Mouse (Mus musculus) MEL (cell line): ENCODE measurements around the gene Tubg2. TPM values are rescaled to one million over a fixed set of nuclear protein-coding genes. Genes with fewer than 3 reads are reported as not detected.
A peak's percentile ranks its signal among the peaks of the same experiment; 100 is the strongest.

Experiments
- DNase-seq: peaks from one replicate; pipeline ENCODE4 v3.0.0; 2011; ENCODE audit warnings: low read depth, low spot score
- H3K27ac ChIP-seq: 2 replicates; pipeline ENCODE4 v1.5.1; 2012; ENCODE audit warnings: low read depth, mild to moderate bottlenecking, control low read depth, low read length, moderate library complexity; ENCODE audit not compliant: control insufficient read depth
- H3K27me3 ChIP-seq, 2 experiments: fragments of 150-350 bp in 1 of 2; sonication (generic) in 1 of 2; 2 replicates each; pipeline ENCODE4 v1.6.1; 2012; ENCODE audit warnings: low read length in 2 of 2, mild to moderate bottlenecking in 2 of 2, improper control_type of control experiment in 1 of 2, moderate library complexity in 1 of 2; ENCODE audit not compliant: insufficient read depth in 2 of 2, control insufficient read depth in 1 of 2
- H3K36me3 ChIP-seq, 2 experiments: 2 replicates each; pipeline ENCODE4 v1.6.1; 2012 to 2014; ENCODE audit warnings: low read length in 2 of 2, improper control_type of control experiment in 1 of 2, inconsistent platforms in 1 of 2, mild to moderate bottlenecking in 1 of 2; ENCODE audit not compliant: insufficient read depth in 2 of 2, control insufficient read depth in 1 of 2
- H3K4me1 ChIP-seq, 2 experiments: fragments of 150-350 bp in 1 of 2; sonication (generic) in 1 of 2; 2 replicates each; pipeline ENCODE4 v1.6.1; 2012; ENCODE audit warnings: low read length in 2 of 2, improper control_type of control experiment in 1 of 2, mild to moderate bottlenecking in 1 of 2; ENCODE audit not compliant: insufficient read depth in 2 of 2, control insufficient read depth in 1 of 2
- H3K4me3 ChIP-seq, 2 experiments: fragments of 150-350 bp in 1 of 2; sonication (generic) in 1 of 2; 2 replicates each; pipeline ENCODE4 v1.5.1; 2012; ENCODE audit warnings: low read depth in 2 of 2, low read length in 2 of 2, mild to moderate bottlenecking in 2 of 2, moderate library complexity in 2 of 2, control low read depth in 1 of 2, improper control_type of control experiment in 1 of 2; ENCODE audit not compliant: control insufficient read depth in 1 of 2, insufficient read depth in 1 of 2
- H3K79me2 ChIP-seq: 2 replicates; pipeline ENCODE4 v1.6.1; 2012; ENCODE audit warnings: mild to moderate bottlenecking, low read length, moderate library complexity; ENCODE audit not compliant: control insufficient read depth, poor library complexity, insufficient read depth
- H3K9ac ChIP-seq: 2 replicates; pipeline ENCODE4 v1.6.1; 2012; ENCODE audit warnings: low read depth, mild to moderate bottlenecking, control low read depth, low read length, moderate library complexity; ENCODE audit not compliant: control insufficient read depth, poor library complexity, severe bottlenecking
- H3K9me3 ChIP-seq: fragments of 150-350 bp; sonication (generic); replicated peaks from 2 replicates; pipeline ENCODE4 v1.6.1; 2012; ENCODE audit warnings: mild to moderate bottlenecking, low read length, improper control_type of control experiment, moderate library complexity; ENCODE audit not compliant: insufficient read depth
- BHLHE40 ChIP-seq: IDR thresholded peaks from 2 replicates; pipeline ENCODE4 v1.6.1; 2012; ENCODE audit warnings: low read depth, mild to moderate bottlenecking, inconsistent platforms, low read length, improper control_type of control experiment, borderline replicate concordance
- CHD2 ChIP-seq: IDR thresholded peaks from 2 replicates; pipeline ENCODE4 v1.6.1; 2011; ENCODE audit warnings: low read length, improper control_type of control experiment
- EP300 ChIP-seq, 2 experiments: IDR thresholded peaks; 2 replicates each; pipeline ENCODE4 v1.6.1; 2011; ENCODE audit warnings: improper control_type of control experiment in 2 of 2, low read length in 2 of 2, low read depth in 1 of 2, mild to moderate bottlenecking in 1 of 2
- ETS1 ChIP-seq: IDR thresholded peaks from 2 replicates; pipeline ENCODE4 v1.6.1; 2012; ENCODE audit warnings: low read depth, mild to moderate bottlenecking, inconsistent platforms, low read length, improper control_type of control experiment, moderate library complexity
- GABPA ChIP-seq: IDR thresholded peaks from 2 replicates; pipeline ENCODE4 v1.6.1; 2012; ENCODE audit warnings: low read depth, mild to moderate bottlenecking, inconsistent platforms, low read length, improper control_type of control experiment, moderate library complexity
- GATA1 ChIP-seq: IDR thresholded peaks from 2 replicates; pipeline ENCODE4 v1.6.1; 2011; ENCODE audit warnings: low read depth, low read length, improper control_type of control experiment
- MAFK ChIP-seq: IDR thresholded peaks from 2 replicates; pipeline ENCODE4 v1.6.1; 2011; ENCODE audit warnings: low read depth, mild to moderate bottlenecking, low read length, improper control_type of control experiment, borderline replicate concordance
- MAZ ChIP-seq: IDR thresholded peaks from 2 replicates; pipeline ENCODE4 v1.6.1; 2012; ENCODE audit warnings: low read depth, mild to moderate bottlenecking, inconsistent platforms, low read length, improper control_type of control experiment
- MXI1 ChIP-seq: IDR thresholded peaks from 2 replicates; pipeline ENCODE4 v1.6.1; 2011; ENCODE audit warnings: mild to moderate bottlenecking, low read depth, low read length, improper control_type of control experiment
- NELFE ChIP-seq: IDR thresholded peaks from 2 replicates; pipeline ENCODE4 v1.6.1; 2011; ENCODE audit warnings: low read depth, low read length, improper control_type of control experiment
- NRF1 ChIP-seq: IDR thresholded peaks from 2 replicates; pipeline ENCODE4 v1.6.1; 2014; ENCODE audit warnings: low read depth, mild to moderate bottlenecking, inconsistent platforms, low read length, improper control_type of control experiment, moderate library complexity; ENCODE audit not compliant: poor library complexity, insufficient read depth, severe bottlenecking
- POLR2A ChIP-seq, 2 experiments: IDR thresholded peaks; 2 replicates each; pipeline ENCODE4 v1.6.1; 2011 to 2012; ENCODE audit warnings: low read length in 2 of 2, mild to moderate bottlenecking in 2 of 2, control low read depth in 1 of 2, improper control_type of control experiment in 1 of 2, low read depth in 1 of 2, moderate library complexity in 1 of 2; ENCODE audit not compliant: control insufficient read depth in 1 of 2, insufficient read depth in 1 of 2, poor library complexity in 1 of 2
- RAD21 ChIP-seq: IDR thresholded peaks from 2 replicates; pipeline ENCODE4 v1.6.1; 2011; ENCODE audit warnings: mild to moderate bottlenecking, low read depth, low read length, improper control_type of control experiment
- SIN3A ChIP-seq: IDR thresholded peaks from 2 replicates; pipeline ENCODE4 v1.6.1; 2012; ENCODE audit warnings: low read length, improper control_type of control experiment, inconsistent platforms
- SMC3 ChIP-seq: IDR thresholded peaks from 2 replicates; pipeline ENCODE4 v1.6.1; 2011; ENCODE audit warnings: low read depth, low read length, improper control_type of control experiment
- TCF12 ChIP-seq: IDR thresholded peaks from 2 replicates; pipeline ENCODE4 v1.6.1; 2014; ENCODE audit warnings: low read depth, mild to moderate bottlenecking, inconsistent platforms, low read length, improper control_type of control experiment, moderate library complexity
- USF1 ChIP-seq: IDR thresholded peaks from 2 replicates; pipeline ENCODE4 v1.6.1; 2014; ENCODE audit warnings: low read depth, mild to moderate bottlenecking, inconsistent platforms, low read length, improper control_type of control experiment, moderate library complexity
- ZC3H11A ChIP-seq: IDR thresholded peaks from 2 replicates; pipeline ENCODE4 v1.6.1; 2012; ENCODE audit warnings: low read depth, mild to moderate bottlenecking, inconsistent platforms, low read length, improper control_type of control experiment
- ZKSCAN1 ChIP-seq: IDR thresholded peaks from 2 replicates; pipeline ENCODE4 v1.6.1; 2012; ENCODE audit warnings: low read depth, mild to moderate bottlenecking, inconsistent platforms, low read length, improper control_type of control experiment, moderate library complexity
- ZMIZ1 ChIP-seq: IDR thresholded peaks from 2 replicates; pipeline ENCODE4 v1.6.1; 2012; ENCODE audit warnings: low read depth, mild to moderate bottlenecking, inconsistent platforms, low read length, improper control_type of control experiment, moderate library complexity
- polyA plus RNA-seq, 2 experiments: library from polyadenylated mRNA; stranded (reverse) in 1 of 2; unstranded in 1 of 2; fragments of >175 nt in 1 of 2; fragments of >200 nt in 1 of 2; gene quantifications; 2 replicates each; pipeline versions ENCODE4 v1.2.1 to v1.2.4; 2012; ENCODE audit warnings: low replicate concordance in 2 of 2, low read depth in 1 of 2; ENCODE audit not compliant: insufficient read length in 2 of 2, insufficient read depth in 1 of 2, missing spikeins in 1 of 2
- total RNA-seq: library from RNA; depleted of rRNA; stranded (reverse); fragments of 300-350 nt; gene quantifications from 2 replicates; pipeline ENCODE4 v1.2.3, GENCODE M21; 2012

Gene Tubg2
- total and polyA plus RNA-seq, 3 experiments, result not detected

DNA sequence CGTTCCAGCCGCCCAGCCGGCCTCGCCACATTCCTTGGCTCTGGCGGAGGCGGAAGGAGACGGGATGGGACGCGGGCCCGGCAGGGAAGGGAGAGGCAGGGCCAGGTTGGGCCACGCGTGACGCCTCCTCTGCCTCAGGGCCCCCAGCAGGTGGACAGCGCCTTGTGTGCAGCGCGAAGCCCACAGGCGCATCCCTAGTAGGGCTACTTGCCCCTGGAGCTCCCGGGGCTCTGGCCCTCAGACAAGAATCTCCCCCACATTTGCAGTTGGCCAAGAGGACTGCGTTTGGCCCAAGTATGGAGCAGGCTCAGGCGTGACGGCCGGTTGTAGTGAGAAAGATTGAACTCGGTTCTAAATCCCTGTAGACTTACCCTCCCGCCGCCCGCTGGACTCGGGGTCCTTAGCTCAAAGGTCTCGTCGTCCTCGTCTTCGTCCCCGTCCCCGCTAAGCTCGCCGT, 14.7 kb downstream of the Tubg2 start, which contains the start of gene Cntnap1:
Gene Cntnap1, plus strand, starts transcription at position 170 of the 457 bp plus-strand sequence.
- no peak for DNase-seq
- Histone ChIP-seq H3K9ac (peak within 1 kb of the TSS; percentile 77), H3K79me2 (no peaks in the 10 kb centered on the region; the same call in 1 of the 2 replicates), H3K4me3 (peak within 1 kb of the TSS; percentile 79 to 87), H3K27me3 (peaks cover 0 to 4% of the 10 kb centered on the region in 2 experiments; a peak in 2 of 4 replicates), H3K4me1 (peaks cover 0 to 19% of the 10 kb centered on the region in 2 experiments; a peak in 2 of 4 replicates), H3K36me3 (peaks cover 0 to 6% of the 10 kb centered on the region in 2 experiments; a peak in 2 of 4 replicates), H3K27ac (no peak within 1 kb of the TSS), H3K9me3 (no peaks in the 10 kb centered on the region)
- no peak for TF ChIP-seq EP300 (IDR thresholded peaks at IDR 0.05; ENCODE audit: low read depth in 1 of 2, low read length in 2 of 2)
- 0 out of 4 replicates have a peak, but pooled peaks of 1 of the 2 experiments have one; percentile 14 for TF ChIP-seq POLR2A (IDR thresholded peaks at IDR 0.05; ENCODE audit: control insufficient read depth in 1 of 2, insufficient read depth in 1 of 2, low read depth in 1 of 2, low read length in 2 of 2, poor library complexity in 1 of 2)
- TF ChIP-seq TCF12, result no peak
- no peak for TF ChIP-seq BHLHE40
- no peak for TF ChIP-seq SMC3

DNA sequence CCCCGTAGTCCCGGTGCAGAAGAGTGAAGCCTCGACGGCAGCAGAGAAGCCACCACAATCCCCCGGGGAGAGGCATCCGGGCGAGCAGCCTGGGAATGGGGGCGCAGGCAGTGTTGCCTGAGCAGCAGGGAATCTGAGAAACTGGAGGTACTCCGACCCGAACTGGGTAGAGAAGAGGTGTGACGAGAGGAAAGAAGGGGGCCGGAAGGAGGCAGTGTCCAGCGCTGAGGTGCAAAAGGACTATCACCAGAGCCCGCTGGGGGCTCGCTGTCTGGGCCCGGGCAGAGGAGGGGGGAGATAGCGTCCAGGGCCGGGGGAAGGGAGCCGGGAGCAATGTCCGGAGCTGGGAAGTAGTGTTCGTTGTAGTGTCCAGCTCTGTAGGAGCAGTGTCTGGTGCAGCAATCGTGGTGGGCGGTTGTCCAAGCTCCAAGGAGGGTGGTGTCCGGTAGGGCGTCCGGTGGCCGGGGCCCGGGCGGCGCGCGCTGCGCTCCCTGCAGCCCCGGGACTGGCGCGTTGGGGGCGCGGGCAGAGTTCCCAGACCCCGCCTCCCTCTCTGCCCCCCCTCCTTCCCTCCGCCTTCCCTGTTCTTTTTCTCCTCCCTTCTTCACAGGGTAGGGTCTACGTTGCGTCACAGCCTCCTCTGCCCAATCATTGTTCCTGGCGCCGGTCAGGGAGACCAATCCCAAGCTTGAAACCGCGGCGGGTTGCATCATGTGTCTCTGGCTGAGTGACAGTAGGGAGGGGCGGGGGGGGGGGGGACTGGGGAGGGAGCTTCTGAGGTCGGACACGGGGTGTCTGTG, 15.3 kb downstream of the Tubg2 start, which contains the start of gene Plekhh3:
Gene Plekhh3, minus strand, starts transcription at position 541 of the 800 bp plus-strand sequence.
- Histone ChIP-seq H3K27me3 (peaks cover 0 to 4% of the 10 kb centered on the region in 2 experiments; a peak in 2 of 4 replicates), H3K4me3 (peak within 1 kb of the TSS; percentile 79 to 87), H3K4me1 (peaks cover 0 to 19% of the 10 kb centered on the region in 2 experiments; a peak in 2 of 4 replicates)
- TF ChIP-seq ZMIZ1 (no peak), ZKSCAN1 (no peak), SMC3 (no peak), RAD21 (no peak), POLR2A (IDR thresholded peaks at IDR 0.05; ENCODE audit: control insufficient read depth in 1 of 2, insufficient read depth in 1 of 2, low read depth in 1 of 2, low read length in 2 of 2, poor library complexity in 1 of 2) (peak; percentile 43 to 53; a peak in 1 of 4 replicates), GABPA (no peak), NELFE (no peak), CHD2 (no peak), MAFK (no peak), GATA1 (no peak), MAZ (peak; percentile 99), SIN3A (no peak; the same call in 1 of the 2 replicates), NRF1 (peak; percentile 8; the same call in 1 of the 2 replicates), TCF12 (0 out of 2 replicates have a peak, but pooled peaks have one; percentile 22), EP300 (IDR thresholded peaks at IDR 0.05; ENCODE audit: low read depth in 1 of 2, low read length in 2 of 2) (0 out of 4 replicates have a peak, but pooled peaks of 1 of the 2 experiments have one; percentile 4), MXI1 (0 out of 2 replicates have a peak, but pooled peaks have one; percentile 20), USF1 (peak; percentile 86), ZC3H11A (no peak), ETS1 (peak; percentile 31; the same call in 1 of the 2 replicates)
- TF ChIP-seq, all 39 proteins: peak for 8
- peak within 1 kb of the TSS; percentile 77 for H3K9ac ChIP-seq
- no peaks in the 10 kb centered on the region; the same call in 1 of the 2 replicates for H3K79me2 ChIP-seq
- DNase-seq, result peak; percentile 100
- no peaks in the 10 kb centered on the region for H3K9me3 ChIP-seq
- peaks cover 0 to 6% of the 10 kb centered on the region in 2 experiments; a peak in 2 of 4 replicates for H3K36me3 ChIP-seq
- no peak within 1 kb of the TSS for H3K27ac ChIP-seq
